Mouse (Mus musculus) MEL (cell line): ENCODE results near the gene Ryr2. TPM values are rescaled to one million over a fixed set of nuclear protein-coding genes. Genes with fewer than 3 reads are reported as not detected.

ENCODE experiments used
- DNase-seq: peaks from one replicate; pipeline ENCODE4 v3.0.0; 2011; ENCODE audit warnings: low read depth, low spot score
- H3K27ac ChIP-seq: 2 replicates; pipeline ENCODE4 v1.5.1; 2012; ENCODE audit warnings: low read depth, mild to moderate bottlenecking, control low read depth, low read length, moderate library complexity; ENCODE audit not compliant: control insufficient read depth
- H3K27me3 ChIP-seq, 2 experiments: fragments of 150-350 bp in 1 of 2; sonication (generic) in 1 of 2; 2 replicates each; pipeline ENCODE4 v1.6.1; 2012; ENCODE audit warnings: low read length in 2 of 2, mild to moderate bottlenecking in 2 of 2, improper control_type of control experiment in 1 of 2, moderate library complexity in 1 of 2; ENCODE audit not compliant: insufficient read depth in 2 of 2, control insufficient read depth in 1 of 2
- H3K36me3 ChIP-seq, 2 experiments: 2 replicates each; pipeline ENCODE4 v1.6.1; 2012 to 2014; ENCODE audit warnings: low read length in 2 of 2, improper control_type of control experiment in 1 of 2, inconsistent platforms in 1 of 2, mild to moderate bottlenecking in 1 of 2; ENCODE audit not compliant: insufficient read depth in 2 of 2, control insufficient read depth in 1 of 2
- H3K4me1 ChIP-seq, 2 experiments: fragments of 150-350 bp in 1 of 2; sonication (generic) in 1 of 2; 2 replicates each; pipeline ENCODE4 v1.6.1; 2012; ENCODE audit warnings: low read length in 2 of 2, improper control_type of control experiment in 1 of 2, mild to moderate bottlenecking in 1 of 2; ENCODE audit not compliant: insufficient read depth in 2 of 2, control insufficient read depth in 1 of 2
- H3K4me3 ChIP-seq, 2 experiments: fragments of 150-350 bp in 1 of 2; sonication (generic) in 1 of 2; 2 replicates each; pipeline ENCODE4 v1.5.1; 2012; ENCODE audit warnings: low read depth in 2 of 2, low read length in 2 of 2, mild to moderate bottlenecking in 2 of 2, moderate library complexity in 2 of 2, control low read depth in 1 of 2, improper control_type of control experiment in 1 of 2; ENCODE audit not compliant: control insufficient read depth in 1 of 2, insufficient read depth in 1 of 2
- H3K79me2 ChIP-seq: 2 replicates; pipeline ENCODE4 v1.6.1; 2012; ENCODE audit warnings: mild to moderate bottlenecking, low read length, moderate library complexity; ENCODE audit not compliant: control insufficient read depth, poor library complexity, insufficient read depth
- H3K9ac ChIP-seq: 2 replicates; pipeline ENCODE4 v1.6.1; 2012; ENCODE audit warnings: low read depth, mild to moderate bottlenecking, control low read depth, low read length, moderate library complexity; ENCODE audit not compliant: control insufficient read depth, poor library complexity, severe bottlenecking
- H3K9me3 ChIP-seq: fragments of 150-350 bp; sonication (generic); replicated peaks from 2 replicates; pipeline ENCODE4 v1.6.1; 2012; ENCODE audit warnings: mild to moderate bottlenecking, low read length, improper control_type of control experiment, moderate library complexity; ENCODE audit not compliant: insufficient read depth
- BHLHE40 ChIP-seq: IDR thresholded peaks from 2 replicates; pipeline ENCODE4 v1.6.1; 2012; ENCODE audit warnings: low read depth, mild to moderate bottlenecking, inconsistent platforms, low read length, improper control_type of control experiment, borderline replicate concordance
- CHD1 ChIP-seq: IDR thresholded peaks from 2 replicates; pipeline ENCODE4 v1.6.1; 2012; ENCODE audit warnings: low read depth, mild to moderate bottlenecking, inconsistent platforms, low read length, improper control_type of control experiment
- CHD2 ChIP-seq: IDR thresholded peaks from 2 replicates; pipeline ENCODE4 v1.6.1; 2011; ENCODE audit warnings: low read length, improper control_type of control experiment
- CTCF ChIP-seq, 3 experiments: IDR thresholded peaks in 2 of 3; conservative IDR thresholded peaks in 1 of 3; 2 replicates each; pipeline ENCODE4 v1.5.1; 2011 to 2012; ENCODE audit warnings: low read length in 3 of 3, low read depth in 2 of 3, mild to moderate bottlenecking in 2 of 3, improper control_type of control experiment in 1 of 3, inconsistent platforms in 1 of 3, mixed read lengths in 1 of 3, moderate library complexity in 1 of 3; ENCODE audit not compliant: control insufficient read depth in 1 of 3, insufficient read depth in 1 of 3, poor library complexity in 1 of 3, severe bottlenecking in 1 of 3
- E2F4 ChIP-seq: IDR thresholded peaks from 2 replicates; pipeline ENCODE4 v1.6.1; 2011; ENCODE audit warnings: low read depth, low read length, improper control_type of control experiment, borderline replicate concordance
- ETS1 ChIP-seq: IDR thresholded peaks from 2 replicates; pipeline ENCODE4 v1.6.1; 2012; ENCODE audit warnings: low read depth, mild to moderate bottlenecking, inconsistent platforms, low read length, improper control_type of control experiment, moderate library complexity
- GABPA ChIP-seq: IDR thresholded peaks from 2 replicates; pipeline ENCODE4 v1.6.1; 2012; ENCODE audit warnings: low read depth, mild to moderate bottlenecking, inconsistent platforms, low read length, improper control_type of control experiment, moderate library complexity
- HCFC1 ChIP-seq: IDR thresholded peaks from 2 replicates; pipeline ENCODE4 v1.6.1; 2012; ENCODE audit warnings: low read depth, mild to moderate bottlenecking, inconsistent platforms, low read length, improper control_type of control experiment, moderate library complexity
- JUND ChIP-seq: IDR thresholded peaks from 2 replicates; pipeline ENCODE4 v1.6.1; 2011; ENCODE audit warnings: low read depth, mild to moderate bottlenecking, improper control_type of control experiment, low read length
- KAT2A ChIP-seq: conservative IDR thresholded peaks from 2 replicates; pipeline ENCODE4 v1.6.1; 2012; ENCODE audit warnings: low read depth, low read length, improper control_type of control experiment, inconsistent platforms
- MXI1 ChIP-seq: IDR thresholded peaks from 2 replicates; pipeline ENCODE4 v1.6.1; 2011; ENCODE audit warnings: mild to moderate bottlenecking, low read depth, low read length, improper control_type of control experiment
- POLR2AphosphoS2 ChIP-seq: IDR thresholded peaks from 2 replicates; pipeline ENCODE4 v1.6.1; 2011; ENCODE audit warnings: low read length, improper control_type of control experiment
- RAD21 ChIP-seq: IDR thresholded peaks from 2 replicates; pipeline ENCODE4 v1.6.1; 2011; ENCODE audit warnings: mild to moderate bottlenecking, low read depth, low read length, improper control_type of control experiment
- SMC3 ChIP-seq: IDR thresholded peaks from 2 replicates; pipeline ENCODE4 v1.6.1; 2011; ENCODE audit warnings: low read depth, low read length, improper control_type of control experiment
- TAL1 ChIP-seq: IDR thresholded peaks from 2 replicates; pipeline ENCODE4 v1.6.1; 2012; ENCODE audit warnings: mild to moderate bottlenecking, inconsistent platforms, low read length, moderate library complexity, mixed read lengths
- UBTF ChIP-seq: IDR thresholded peaks from 2 replicates; pipeline ENCODE4 v1.6.1; 2012; ENCODE audit warnings: low read depth, mild to moderate bottlenecking, inconsistent platforms, low read length, improper control_type of control experiment, moderate library complexity, borderline replicate concordance; ENCODE audit not compliant: insufficient read depth
- ZC3H11A ChIP-seq: IDR thresholded peaks from 2 replicates; pipeline ENCODE4 v1.6.1; 2012; ENCODE audit warnings: low read depth, mild to moderate bottlenecking, inconsistent platforms, low read length, improper control_type of control experiment
- polyA plus RNA-seq, 2 experiments: library from polyadenylated mRNA; stranded (reverse) in 1 of 2; unstranded in 1 of 2; fragments of >175 nt in 1 of 2; fragments of >200 nt in 1 of 2; gene quantifications; 2 replicates each; pipeline versions ENCODE4 v1.2.1 to v1.2.4; 2012; ENCODE audit warnings: low replicate concordance in 2 of 2, low read depth in 1 of 2; ENCODE audit not compliant: insufficient read length in 2 of 2, insufficient read depth in 1 of 2, missing spikeins in 1 of 2
- total RNA-seq: library from RNA; depleted of rRNA; stranded (reverse); fragments of 300-350 nt; gene quantifications from 2 replicates; pipeline ENCODE4 v1.2.3, GENCODE M21; 2012

The Ryr2 gene
- total and polyA plus RNA-seq, 3 experiments = 0.04 TPM; not detected in 2

GRCm38 (mm10) chr13:11566486-11566885, 540.3 kb downstream of the Ryr2 start:
- no peak for TF ChIP-seq HCFC1
- TF ChIP-seq KAT2A = no peak
- TF ChIP-seq POLR2AphosphoS2 = no peak
- TF ChIP-seq MXI1 = no peak
- TF ChIP-seq JUND = no peak
- no peak for TF ChIP-seq ZC3H11A
- TF ChIP-seq TAL1 = no peak
- no peak for TF ChIP-seq GABPA
- no peak for TF ChIP-seq ETS1
- no peak for TF ChIP-seq E2F4
- Histone ChIP-seq H3K27me3 (no peaks in the 10 kb centered on the region), H3K27ac (no peak overlapping the region), H3K79me2 (no peaks in the 10 kb centered on the region), H3K4me3 (no peak overlapping the region), H3K9me3 (no peaks in the 10 kb centered on the region), H3K4me1 (no peaks in the 10 kb centered on the region), H3K36me3 (no peaks in the 10 kb centered on the region), H3K9ac (no peak overlapping the region)
- no peak for DNase-seq

- no peak overlapping the region for H3K27ac ChIP-seq
- H3K4me3 ChIP-seq = no peak overlapping the region
- no peaks in the 10 kb centered on the region for H3K4me1 ChIP-seq
- no peak overlapping the region for H3K9ac ChIP-seq
- peak; percentile 17 for DNase-seq
- no peaks in the 10 kb centered on the region for H3K79me2 ChIP-seq
- no peaks in the 10 kb centered on the region for H3K27me3 ChIP-seq
- H3K9me3 ChIP-seq = no peaks in the 10 kb centered on the region
- TF ChIP-seq ZC3H11A = 0 out of 2 replicates have a peak, but pooled peaks have one; percentile 14
- TF ChIP-seq RAD21 = peak; percentile 66
- TF ChIP-seq CHD2 = no peak
- TF ChIP-seq CTCF (IDR thresholded peaks at IDR 0.05 in 2 of 3, conservative IDR thresholded peaks at IDR 0.05 in 1 of 3; ENCODE audit: control insufficient read depth in 1 of 3, insufficient read depth in 1 of 3, low read depth in 2 of 3, low read length in 3 of 3, poor library complexity in 1 of 3, severe bottlenecking in 1 of 3) = peak in 2 of 3 experiments; percentile 49 to 53; a peak in 4 of 6 replicates
- TF ChIP-seq BHLHE40 = no peak
- TF ChIP-seq SMC3 = peak; percentile 50; the same call in 1 of the 2 replicates
- TF ChIP-seq UBTF = no peak
- no peak for TF ChIP-seq CHD1
- H3K36me3 ChIP-seq = no peaks in the 10 kb centered on the region
Observed at GRCm38 (mm10) chr13:11563224-11564024, 543.3 kb downstream of the Ryr2 start.
